Mouse (Mus musculus) fibroblast of lung, adult 2 months (primary cell): Measurements from ENCODE around the gene Cga.
A peak's percentile ranks its signal among the peaks of the same experiment; 100 is the strongest.
"Not testable (repeated sequence)": the region's sequence is repeated elsewhere in the genome, so short reads cannot be mapped to it uniquely, and the experiment has no call there.

ENCODE experiments used
- DNase-seq: peaks from one replicate; pipeline ENCODE4 v3.0.0-alpha.2; 2011; ENCODE audit warnings: low read depth

Cga gene

GRCm38 (mm10) chr4:34889812-34890185 lies 3.8 kb upstream of the Cga start:
- DNase-seq = no peak

DNA sequence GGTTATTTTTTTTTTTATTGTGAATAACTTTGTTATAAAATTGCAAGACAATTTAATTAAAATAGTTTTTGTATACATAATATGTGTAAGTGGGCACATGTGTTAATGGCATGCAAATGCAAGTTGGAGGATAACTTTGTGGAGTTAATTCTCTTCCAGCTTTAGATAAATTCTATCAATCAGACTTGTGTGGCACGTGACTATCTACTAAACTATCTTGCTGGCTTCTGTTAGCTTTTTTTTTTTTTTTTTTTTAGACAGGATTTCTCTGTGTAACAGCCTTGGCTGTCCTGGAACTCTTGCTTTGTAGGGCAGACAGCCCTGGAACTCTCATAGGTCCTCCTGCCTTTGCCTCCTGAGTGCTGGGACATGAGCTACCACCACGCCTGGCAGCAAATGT lies 4.9 kb downstream of the Cga start:
- DNase-seq = no peak

- no peak for DNase-seq
Measured at GRCm38 (mm10) chr4:34899322-34899721, 5.7 kb downstream of the Cga start.

- DNase-seq = no peak
Measured at GRCm38 (mm10) chr4:34900155-34900554, 6.6 kb downstream of the Cga start.

DNA sequence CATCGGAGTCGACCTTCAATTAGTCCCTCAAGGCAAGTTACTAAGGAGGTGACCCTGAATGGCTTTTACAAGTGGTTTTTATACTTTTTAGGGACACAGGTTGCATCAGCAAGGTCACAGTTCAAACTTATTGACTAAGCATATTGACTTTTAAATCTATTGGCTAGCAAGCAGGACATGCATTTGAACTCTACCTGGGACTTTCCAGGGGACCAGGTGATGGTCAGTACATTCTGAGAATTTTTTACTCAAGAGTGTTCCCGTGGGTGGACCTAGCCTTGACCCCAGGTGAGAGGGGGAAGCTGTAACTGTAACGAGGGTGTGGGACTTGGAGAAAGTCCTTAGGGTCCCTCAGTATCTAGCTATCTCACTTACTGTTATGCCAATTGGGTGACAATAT lies 7.6 kb downstream of the Cga start:
- DNase-seq = no peak

DNA sequence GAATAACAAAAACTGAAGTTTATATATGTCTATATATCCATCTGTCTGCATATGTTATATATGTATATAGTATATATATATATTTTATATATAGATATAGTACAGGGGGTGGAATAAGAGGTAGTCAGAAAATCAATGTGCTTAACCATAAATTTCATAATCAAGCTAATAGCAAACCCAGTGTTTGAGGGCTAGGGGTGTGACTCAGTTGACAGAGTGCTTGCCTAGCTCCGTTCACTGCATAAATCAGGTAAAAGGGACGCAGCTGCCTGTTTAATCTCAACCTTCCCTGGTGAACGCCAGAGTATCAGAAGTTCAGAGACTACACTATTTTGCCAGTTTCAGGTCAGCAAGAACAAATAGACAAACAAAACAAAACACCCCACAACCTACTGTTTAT lies 8.0 kb downstream of the Cga start:
- not testable (repeated sequence) for DNase-seq

DNA sequence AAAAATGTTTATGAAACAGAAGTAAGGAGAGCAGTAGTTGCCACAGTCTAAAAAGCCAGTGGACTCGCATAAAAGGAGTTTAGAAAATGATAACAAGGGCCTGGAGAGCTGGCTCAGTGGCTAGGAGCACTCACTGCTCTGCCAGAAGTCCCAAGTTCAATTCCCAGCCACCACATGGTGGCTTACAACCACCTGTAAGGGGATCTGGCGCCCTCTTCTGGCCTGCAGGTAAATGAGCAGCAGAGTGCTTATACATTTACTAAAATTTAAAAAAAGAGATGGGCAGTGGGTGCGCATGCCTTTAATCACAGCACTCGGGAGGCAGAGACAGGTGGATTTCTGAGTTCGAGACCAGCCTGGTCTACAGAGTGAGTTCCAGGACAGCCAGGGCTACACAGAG lies 11.8 kb downstream of the Cga start:
- DNase-seq = no peak

- no peak for DNase-seq
Measured at GRCm38 (mm10) chr4:34906151-34906550, 12.6 kb downstream of the Cga start.

- DNase-seq = no peak
Measured at GRCm38 (mm10) chr4:34907026-34907425, 13.4 kb downstream of the Cga start.

DNA sequence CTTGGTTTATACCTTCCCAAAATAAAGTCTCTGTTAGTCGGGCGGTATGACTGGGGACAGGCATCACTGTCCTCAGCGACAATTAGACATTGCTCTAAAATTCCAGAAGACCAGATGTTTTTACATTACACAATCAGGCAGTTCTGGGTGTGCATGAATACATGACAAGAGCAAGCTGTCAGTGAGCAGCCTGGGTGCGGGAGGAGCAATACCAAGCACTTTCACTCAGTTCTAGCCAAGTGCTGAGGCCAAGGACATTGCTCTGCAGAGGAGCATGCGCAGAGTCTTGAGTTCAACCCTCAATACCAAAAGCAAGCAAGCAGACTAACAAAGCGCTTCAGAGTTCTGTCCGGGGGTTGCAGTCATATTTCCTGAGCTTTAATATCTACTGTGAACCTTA lies 14.5 kb downstream of the Cga start:
- no peak for DNase-seq

- DNase-seq = no peak
Measured at GRCm38 (mm10) chr4:34911401-34911800, 17.8 kb downstream of the Cga start.

DNA sequence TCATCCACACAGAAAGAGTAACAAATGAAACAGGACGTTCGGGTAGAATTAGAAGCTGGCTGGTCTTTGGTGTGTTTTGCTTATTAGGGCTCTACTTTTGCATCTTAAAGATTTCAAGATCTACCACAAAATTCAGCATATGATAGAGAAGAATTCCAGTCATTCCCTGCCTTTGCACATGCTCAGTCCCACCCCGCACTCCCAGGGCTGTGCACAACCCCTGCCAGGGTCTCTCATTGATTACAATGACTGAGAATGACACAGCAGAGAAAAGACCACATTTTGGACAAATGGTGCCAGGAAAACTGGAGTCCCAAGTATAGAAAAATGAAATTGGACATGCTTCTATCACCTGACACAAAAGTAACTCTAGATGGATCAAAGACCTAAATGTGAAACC lies 18.6 kb downstream of the Cga start:
- no peak for DNase-seq

GRCm38 (mm10) chr4:34917400-34917799 lies 23.8 kb downstream of the Cga start:
- DNase-seq = no peak

DNA sequence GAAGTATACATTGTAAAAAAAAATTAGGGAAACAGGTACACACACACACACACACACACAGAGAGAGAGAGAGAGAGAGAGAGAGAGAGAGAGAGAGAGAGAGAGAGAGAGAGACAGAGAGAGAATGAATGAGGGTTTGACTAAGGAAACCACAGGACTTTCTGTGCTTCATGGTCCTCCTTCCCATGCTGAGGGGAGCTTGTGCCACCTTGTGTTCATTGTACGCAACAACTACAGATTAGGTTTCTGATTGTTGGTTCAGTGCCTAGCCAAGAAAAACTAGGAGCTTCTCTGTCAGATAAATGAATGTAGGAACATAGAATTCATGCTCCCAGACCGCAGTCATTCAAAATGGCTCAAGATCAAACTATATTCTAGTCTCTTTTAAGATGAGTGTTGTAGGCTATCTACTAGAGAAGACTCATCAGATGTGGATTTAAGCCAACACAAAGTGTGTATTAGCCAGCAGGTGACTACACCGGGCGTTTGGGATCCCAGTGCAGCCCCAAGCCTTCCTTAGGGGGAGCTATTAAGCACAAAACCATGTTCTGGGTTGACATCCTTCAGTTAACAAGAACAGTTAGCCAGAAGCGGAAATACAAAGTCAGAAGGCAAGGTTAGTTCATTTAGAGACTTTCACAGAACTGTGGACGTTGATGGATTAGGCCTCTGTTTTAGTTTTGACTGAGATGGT lies 28.7 kb downstream of the Cga start:
- peak; percentile 27 for DNase-seq

DNA sequence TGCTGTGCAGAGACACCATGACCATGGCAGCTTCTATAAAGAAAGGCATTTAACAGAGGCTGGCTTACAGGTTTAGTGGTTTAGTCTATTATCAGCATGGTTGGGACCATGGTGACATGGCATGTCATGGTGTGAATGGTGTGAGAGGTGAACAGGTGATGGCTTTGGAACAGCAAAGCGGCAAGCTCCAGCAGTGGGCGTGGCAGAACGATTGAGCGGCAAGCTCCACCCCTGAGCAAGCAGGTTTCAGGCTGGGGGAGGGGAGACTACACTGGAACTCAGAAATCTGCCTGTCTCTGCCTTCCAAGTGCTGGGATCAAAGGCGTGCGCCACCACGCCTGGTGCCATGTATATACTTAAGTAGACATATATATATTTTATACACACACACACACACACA lies 34.8 kb downstream of the Cga start:
- not testable (repeated sequence) for DNase-seq

GRCm38 (mm10) chr4:34941046-34941445 lies 47.5 kb downstream of the Cga start:
- DNase-seq = no peak

DNA sequence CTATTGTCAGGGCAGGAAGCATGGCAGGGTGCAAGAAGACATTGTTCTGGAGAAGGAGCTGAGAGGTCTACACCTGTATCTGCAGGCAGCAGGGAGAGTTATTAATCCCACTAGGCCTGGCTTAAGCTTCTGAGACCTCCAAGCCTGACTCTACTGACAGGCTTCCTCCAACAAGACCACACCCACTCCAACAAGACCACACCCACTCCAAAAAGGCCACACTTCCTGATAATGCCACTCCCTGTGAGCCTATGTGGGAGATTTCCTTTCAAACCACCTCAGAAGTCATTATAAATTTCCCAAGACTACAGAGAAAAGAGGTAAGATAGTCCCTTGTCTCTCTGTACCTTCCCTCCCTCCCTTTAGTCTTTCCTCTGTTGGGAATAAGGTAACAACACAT lies 53.6 kb downstream of the Cga start:
- DNase-seq = no peak

DNA sequence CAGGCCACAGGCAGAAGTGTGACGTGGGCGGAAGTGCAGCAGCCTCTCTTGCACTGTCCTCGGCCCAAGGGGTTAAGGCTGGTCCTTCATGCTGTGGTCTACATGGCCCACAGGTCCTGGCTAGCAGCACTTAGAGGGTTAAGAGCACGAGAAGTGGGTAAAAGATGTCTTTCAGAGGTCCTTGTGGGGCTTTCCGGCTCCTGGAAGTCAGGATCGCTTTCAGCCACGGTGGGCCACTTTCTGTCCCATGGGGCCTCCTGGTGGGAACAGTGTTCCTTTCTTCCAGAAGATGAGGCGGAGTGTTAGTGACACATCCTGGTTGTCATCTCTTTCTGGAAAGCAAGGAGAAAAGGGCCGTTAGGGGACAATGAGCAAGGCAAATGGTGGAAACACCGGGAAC lies 60.1 kb downstream of the Cga start:
- DNase-seq = no peak
